Mouse (Mus musculus): ENCODE results near the gene Nupl1. TPM values are rescaled to one million over a fixed set of nuclear protein-coding genes. Genes with fewer than 3 reads are reported as not detected.

The Nupl1 gene
- polyA plus RNA-seq, 1 experiment = 0.45 TPM

- H3K4me1 ChIP-seq (ENCODE audit: control insufficient read depth, insufficient read depth, low read length) = no peaks in the 10 kb centered on the region; the same call in 1 of the 2 replicates
- no peak for TF ChIP-seq POLR2A (IDR thresholded peaks at IDR 0.05; ENCODE audit: borderline replicate concordance, control insufficient read depth, low read depth, low read length)
- no peak for TF ChIP-seq CTCF (IDR thresholded peaks at IDR 0.05; ENCODE audit: control insufficient read depth, insufficient read depth, low read length)
- no peak overlapping the region for H3K4me3 ChIP-seq (replicated peaks; ENCODE audit: control insufficient read depth, low read depth, low read length)
- 70% methylated on average over 3 of the region's 3 CpGs for WGBS
- no peak overlapping the region for H3K27ac ChIP-seq (ENCODE audit: control insufficient read depth, insufficient read depth, low read depth, low read length, poor library complexity)
Observed at GRCm38 (mm10) chr14:60253466-60253865, 2.2 kb upstream of the Nupl1 start.

- 25% methylated on average over 15 of the region's 15 CpGs for WGBS
- Histone ChIP-seq H3K27ac (ENCODE audit: control insufficient read depth, insufficient read depth, low read depth, low read length, poor library complexity) (peak overlapping the region; percentile 85), H3K4me3 (replicated peaks; ENCODE audit: control insufficient read depth, low read depth, low read length) (peak overlapping the region; percentile 96), H3K4me1 (ENCODE audit: control insufficient read depth, insufficient read depth, low read length) (no peaks in the 10 kb centered on the region; the same call in 1 of the 2 replicates)
- TF ChIP-seq POLR2A (IDR thresholded peaks at IDR 0.05; ENCODE audit: borderline replicate concordance, control insufficient read depth, low read depth, low read length) = no peak
- no peak for TF ChIP-seq CTCF (IDR thresholded peaks at IDR 0.05; ENCODE audit: control insufficient read depth, insufficient read depth, low read length)
Observed at GRCm38 (mm10) chr14:60252004-60253000, 1.1 kb upstream of the Nupl1 start.

- peak overlapping the region; percentile 90 for H3K4me3 ChIP-seq (replicated peaks; ENCODE audit: control insufficient read depth, low read depth, low read length)
- peak overlapping the region; percentile 85 for H3K27ac ChIP-seq (ENCODE audit: control insufficient read depth, insufficient read depth, low read depth, low read length, poor library complexity)
- no peaks in the 10 kb centered on the region; the same call in 1 of the 2 replicates for H3K4me1 ChIP-seq (ENCODE audit: control insufficient read depth, insufficient read depth, low read length)
- WGBS = under 1% methylated on average over 39 of the region's 39 CpGs
- TF ChIP-seq CTCF (IDR thresholded peaks at IDR 0.05; ENCODE audit: control insufficient read depth, insufficient read depth, low read length) = no peak
Observed at GRCm38 (mm10) chr14:60250879-60251278, 352 bp downstream of the Nupl1 start.

GRCm38 (mm10) chr14:60250366-60250765 lies 865 bp downstream of the Nupl1 start:
- no peak overlapping the region for H3K27ac ChIP-seq (ENCODE audit: control insufficient read depth, insufficient read depth, low read depth, low read length, poor library complexity)
- H3K4me3 ChIP-seq (replicated peaks; ENCODE audit: control insufficient read depth, low read depth, low read length) = peak overlapping the region; percentile 90
- WGBS = 3% methylated on average over 8 of the region's 8 CpGs

GRCm38 (mm10) chr14:60238551-60238950 lies 12.7 kb downstream of the Nupl1 start:
- no peak overlapping the region for H3K4me3 ChIP-seq (replicated peaks; ENCODE audit: control insufficient read depth, low read depth, low read length)
- no peaks in the 10 kb centered on the region for H3K4me1 ChIP-seq (ENCODE audit: control insufficient read depth, insufficient read depth, low read length)
- TF ChIP-seq POLR2A (IDR thresholded peaks at IDR 0.05; ENCODE audit: borderline replicate concordance, control insufficient read depth, low read depth, low read length) = no peak
- no peak for TF ChIP-seq CTCF (IDR thresholded peaks at IDR 0.05; ENCODE audit: control insufficient read depth, insufficient read depth, low read length)
- WGBS = 87% methylated on average over 3 of the region's 3 CpGs
- no peak overlapping the region for H3K27ac ChIP-seq (ENCODE audit: control insufficient read depth, insufficient read depth, low read depth, low read length, poor library complexity)

More at GRCm38 (mm10) chr14:60250366-60250765, 865 bp downstream of the Nupl1 start:
- TF ChIP-seq CTCF (IDR thresholded peaks at IDR 0.05; ENCODE audit: control insufficient read depth, insufficient read depth, low read length) (no peak), POLR2A (IDR thresholded peaks at IDR 0.05; ENCODE audit: borderline replicate concordance, control insufficient read depth, low read depth, low read length) (no peak)
- H3K4me1 ChIP-seq (ENCODE audit: control insufficient read depth, insufficient read depth, low read length) = no peaks in the 10 kb centered on the region; the same call in 1 of the 2 replicates

GRCm38 (mm10) chr14:60219886-60220285 lies 31.3 kb downstream of the Nupl1 start:
- TF ChIP-seq CTCF (IDR thresholded peaks at IDR 0.05; ENCODE audit: control insufficient read depth, insufficient read depth, low read length) (no peak), POLR2A (IDR thresholded peaks at IDR 0.05; ENCODE audit: borderline replicate concordance, control insufficient read depth, low read depth, low read length) (no peak)

GRCm38 (mm10) chr14:60217616-60218015 lies 33.6 kb downstream of the Nupl1 start:
- TF ChIP-seq POLR2A (IDR thresholded peaks at IDR 0.05; ENCODE audit: borderline replicate concordance, control insufficient read depth, low read depth, low read length) (no peak), CTCF (IDR thresholded peaks at IDR 0.05; ENCODE audit: control insufficient read depth, insufficient read depth, low read length) (no peak)
- no peak overlapping the region for H3K27ac ChIP-seq (ENCODE audit: control insufficient read depth, insufficient read depth, low read depth, low read length, poor library complexity)
- no peak overlapping the region for H3K4me3 ChIP-seq (replicated peaks; ENCODE audit: control insufficient read depth, low read depth, low read length)
- H3K4me1 ChIP-seq (ENCODE audit: control insufficient read depth, insufficient read depth, low read length) = no peaks in the 10 kb centered on the region
- 100% methylated on average over 4 of the region's 4 CpGs for WGBS

More at GRCm38 (mm10) chr14:60219886-60220285, 31.3 kb downstream of the Nupl1 start:
- 91% methylated on average over 10 of the region's 10 CpGs for WGBS
- Histone ChIP-seq H3K4me1 (ENCODE audit: control insufficient read depth, insufficient read depth, low read length) (no peaks in the 10 kb centered on the region), H3K27ac (ENCODE audit: control insufficient read depth, insufficient read depth, low read depth, low read length, poor library complexity) (no peak overlapping the region), H3K4me3 (replicated peaks; ENCODE audit: control insufficient read depth, low read depth, low read length) (no peak overlapping the region)

GRCm38 (mm10) chr14:60216125-60216524 lies 35.1 kb downstream of the Nupl1 start:
- WGBS = 88% methylated on average over 1 of the region's 1 CpGs
- TF ChIP-seq CTCF (IDR thresholded peaks at IDR 0.05; ENCODE audit: control insufficient read depth, insufficient read depth, low read length) = no peak
- Histone ChIP-seq H3K27ac (ENCODE audit: control insufficient read depth, insufficient read depth, low read depth, low read length, poor library complexity) (no peak overlapping the region), H3K4me1 (ENCODE audit: control insufficient read depth, insufficient read depth, low read length) (no peaks in the 10 kb centered on the region), H3K4me3 (replicated peaks; ENCODE audit: control insufficient read depth, low read depth, low read length) (no peak overlapping the region)
